Mouse (Mus musculus): ENCODE results near the gene Ephx1.

Ephx1 gene

DNA sequence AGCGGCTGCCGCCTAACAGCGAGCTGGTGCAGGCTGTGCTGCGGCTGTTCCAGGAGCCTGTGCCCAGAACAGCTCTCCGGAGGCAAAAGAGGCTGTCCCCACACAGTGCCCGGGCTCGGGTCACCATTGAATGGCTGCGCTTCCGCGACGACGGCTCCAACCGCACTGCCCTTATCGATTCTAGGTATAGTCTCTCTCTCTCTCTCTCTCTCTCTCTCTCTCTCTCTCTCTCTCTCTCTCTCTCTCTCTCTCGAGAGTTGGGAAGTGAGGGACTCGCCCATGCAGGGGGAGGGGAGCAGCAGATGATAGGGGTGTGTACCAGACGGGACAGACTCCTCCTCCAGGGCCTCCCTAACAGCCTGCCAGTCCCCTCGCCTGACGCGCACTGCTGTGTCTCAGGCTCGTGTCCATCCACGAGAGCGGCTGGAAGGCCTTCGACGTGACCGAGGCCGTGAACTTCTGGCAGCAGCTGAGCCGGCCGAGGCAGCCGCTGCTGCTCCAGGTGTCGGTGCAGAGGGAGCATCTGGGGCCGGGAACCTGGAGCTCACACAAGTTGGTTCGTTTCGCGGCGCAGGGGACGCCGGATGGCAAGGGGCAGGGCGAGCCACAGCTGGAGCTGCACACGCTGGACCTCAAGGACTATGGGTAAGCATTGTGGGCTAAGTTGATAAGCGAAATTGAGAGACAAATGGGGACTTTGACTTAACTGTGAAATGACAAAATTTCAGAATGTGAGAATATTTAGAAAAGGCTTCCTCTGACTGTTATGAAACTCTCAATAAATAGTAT is 83.9 kb downstream of the Ephx1 start:
- peak; percentile 45 for DNase-seq (ENCODE audit: low spot score)

GRCm38 (mm10) chr1:180934467-180935419 is 86.0 kb downstream of the Ephx1 start, which contains the start of gene Lefty1:
TSS of gene Lefty1 (plus strand) at chr1:180935022.
- no peak for DNase-seq (ENCODE audit: low spot score)

- no peak for DNase-seq (ENCODE audit: low spot score)
Observed at GRCm38 (mm10) chr1:180933659-180934058, 87.0 kb downstream of the Ephx1 start.

DNA sequence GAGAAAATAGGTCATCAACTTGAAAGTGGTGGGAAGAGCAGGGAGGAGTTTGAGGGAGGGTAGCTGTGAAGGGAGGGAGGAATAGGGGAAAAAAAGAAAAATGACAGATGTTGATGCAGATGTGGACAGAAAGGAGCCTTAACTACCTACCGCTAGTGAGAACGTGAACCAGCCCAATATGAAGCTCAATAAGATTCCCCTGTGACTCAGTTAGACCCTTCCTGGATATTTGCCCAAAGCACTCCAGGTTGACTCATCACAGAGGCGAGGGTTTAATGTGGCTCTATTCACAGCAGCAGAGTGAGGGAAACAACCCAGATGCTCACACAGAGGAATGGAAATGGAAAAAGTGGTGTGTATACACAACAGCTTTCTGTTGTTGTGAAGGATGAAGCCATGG is 89.6 kb downstream of the Ephx1 start:
- DNase-seq (ENCODE audit: low spot score) = no peak

GRCm38 (mm10) chr1:180929599-180929998 is 91.1 kb downstream of the Ephx1 start:
- DNase-seq (ENCODE audit: low spot score) = no peak

DNA sequence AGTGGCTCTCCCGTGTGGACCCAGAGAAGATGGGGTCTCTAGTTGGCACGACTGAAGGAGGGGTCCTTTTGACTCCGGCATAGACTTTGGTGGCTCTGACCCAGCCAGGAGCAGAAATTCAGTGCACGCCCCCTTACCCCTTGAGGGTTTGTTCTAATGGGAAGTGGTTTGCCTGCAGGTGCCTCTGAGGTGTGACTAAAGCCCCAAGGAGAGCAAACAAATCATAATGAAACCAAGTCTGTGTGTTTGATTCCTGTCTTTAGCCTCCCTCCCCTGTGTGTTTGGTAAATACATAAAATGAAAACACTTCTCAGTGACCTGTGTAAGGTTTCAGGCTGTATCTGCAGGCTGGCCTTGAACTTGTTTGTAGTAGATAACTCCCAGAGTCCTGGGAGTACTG is 94.4 kb downstream of the Ephx1 start:
- no peak for DNase-seq (ENCODE audit: low spot score)
